Mouse (Mus musculus): ENCODE measurements at regions not wholly inside any gene's neighbourhood (a gene's known extent, or its start where the extent isn't known, plus 50 kb on each side); places are given as distances from the start of the nearest gene placed in this dataset.

DNA sequence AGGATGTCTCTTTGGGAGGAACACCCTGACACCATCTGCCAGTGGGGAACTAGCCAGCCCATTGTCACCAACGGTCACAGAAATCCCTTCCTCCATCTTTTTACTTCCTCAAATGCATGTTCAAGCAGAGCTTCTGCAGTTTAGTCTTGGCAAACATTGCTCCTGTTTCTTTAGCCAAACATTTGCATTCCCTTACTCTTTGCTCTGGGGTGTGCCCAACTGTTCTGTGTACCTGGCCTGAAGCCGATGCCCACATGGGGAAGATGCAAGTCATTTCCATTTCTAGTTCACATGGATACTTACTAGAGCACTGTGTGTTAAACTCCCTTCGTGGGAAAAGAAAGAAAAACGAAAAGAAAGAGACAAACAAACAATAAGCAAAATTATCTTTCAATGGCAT is 386.7 kb upstream of the Btbd3 start:
- no peak for TF ChIP-seq POLR2A (IDR thresholded peaks at IDR 0.05; ENCODE audit: borderline replicate concordance, low read depth, low read length)
- no peak for TF ChIP-seq CTCF (IDR thresholded peaks at IDR 0.05; ENCODE audit: low read depth, low read length)
